Mouse (Mus musculus) heart, postnatal 0 days (tissue): ENCODE results near the gene Vcan.

Experiments
- CTCF ChIP-seq: IDR thresholded peaks from 2 replicates; pipeline ENCODE4 v1.5.1; 2016; ENCODE audit warnings: antibody characterized with exemption, control low read depth, low read depth
- EP300 ChIP-seq: IDR thresholded peaks from 2 replicates; pipeline ENCODE4 v1.6.1; 2016; ENCODE audit warnings: antibody characterized with exemption, low read depth

GRCm38 (mm10) chr13:89791475-89791874 lies 49.2 kb upstream of the Vcan start:
- TF ChIP-seq EP300 (no peak), CTCF (no peak)
